Mouse (Mus musculus) ES-E14 (cell line): ENCODE results near the gene Siglecf. TPM values are rescaled to one million over a fixed set of nuclear protein-coding genes. Genes with fewer than 3 reads are reported as not detected.
A peak's percentile ranks its signal among the peaks of the same experiment; 100 is the strongest.

ENCODE experiments used
- DNase-seq: peaks from one replicate; pipeline ENCODE4 v3.0.0-alpha.2; 2013; ENCODE audit warnings: low read depth, low spot score
- H3K27ac ChIP-seq: 2 replicates; pipeline ENCODE4 v1.5.1; 2012; ENCODE audit warnings: low read depth, mild to moderate bottlenecking, low read length, moderate library complexity, mixed read lengths; ENCODE audit not compliant: poor library complexity, insufficient read depth, severe bottlenecking
- H3K36me3 ChIP-seq: 2 replicates; pipeline ENCODE4 v1.6.1; 2012; ENCODE audit warnings: mild to moderate bottlenecking, low read length, moderate library complexity, mixed read lengths; ENCODE audit not compliant: control insufficient read depth, poor library complexity, insufficient read depth, severe bottlenecking
- H3K4me1 ChIP-seq, 2 experiments: fragments of 150-350 bp in 1 of 2; sonication (generic) in 1 of 2; 2 replicates each; pipeline ENCODE4 v1.6.1; 2012; ENCODE audit warnings: low read length in 2 of 2, mild to moderate bottlenecking in 1 of 2, mixed read lengths in 1 of 2; ENCODE audit not compliant: control insufficient read depth in 2 of 2, insufficient read depth in 2 of 2, poor library complexity in 1 of 2
- H3K4me3 ChIP-seq, 2 experiments: fragments of 150-350 bp in 1 of 2; sonication (generic) in 1 of 2; 2 replicates each; pipeline ENCODE4 v1.5.1; 2012; ENCODE audit warnings: low read length in 2 of 2, low read depth in 1 of 2, mild to moderate bottlenecking in 1 of 2, mixed read lengths in 1 of 2; ENCODE audit not compliant: insufficient read depth in 1 of 2, poor library complexity in 1 of 2, severe bottlenecking in 1 of 2
- H3K9ac ChIP-seq: 2 replicates; pipeline ENCODE4 v1.6.1; 2012; ENCODE audit warnings: low read depth, mild to moderate bottlenecking, low read length, mixed read lengths; ENCODE audit not compliant: poor library complexity, insufficient read depth, severe bottlenecking
- H3K9me3 ChIP-seq: fragments of 150-350 bp; sonication (generic); 2 replicates; pipeline ENCODE4 v1.6.1; 2012; ENCODE audit warnings: low read depth, mild to moderate bottlenecking, low read length; ENCODE audit not compliant: control insufficient read depth, insufficient read depth
- CHD2 ChIP-seq: IDR thresholded peaks from 2 replicates; pipeline ENCODE4 v1.6.1; 2014; ENCODE audit warnings: mild to moderate bottlenecking, low read depth, low read length, inconsistent platforms
- HCFC1 ChIP-seq: IDR thresholded peaks from 2 replicates; pipeline ENCODE4 v1.6.1; 2012; ENCODE audit warnings: low read length, inconsistent platforms, borderline replicate concordance; ENCODE audit not compliant: insufficient read depth
- MAFK ChIP-seq: IDR thresholded peaks from 2 replicates; pipeline ENCODE4 v1.6.1; 2014; ENCODE audit warnings: mild to moderate bottlenecking, low read depth, low read length, inconsistent platforms; ENCODE audit not compliant: insufficient read depth
- ZC3H11A ChIP-seq: IDR thresholded peaks from 2 replicates; pipeline ENCODE4 v1.6.1; 2012; ENCODE audit warnings: low read depth, mild to moderate bottlenecking, inconsistent platforms, low read length, borderline replicate concordance
- ZNF384 ChIP-seq: IDR thresholded peaks from 2 replicates; pipeline ENCODE4 v1.6.1; 2012; ENCODE audit warnings: low read depth, low read length, inconsistent platforms
- in situ Hi-C, 2 experiments: fragments of 600-800 bp; cut with MboI; formaldehyde crosslinking; loops; one replicate each; pipeline ENCODE4 v1.15.1; 2025; ENCODE audit warnings: low sequenced_read_pairs in 2 of 2, inconsistent platforms in 1 of 2; ENCODE audit not compliant: unreplicated experiment in 2 of 2
- total RNA-seq: library from RNA; depleted of rRNA; stranded (reverse); fragments of 300-350 nt; gene quantifications from 2 replicates; pipeline ENCODE4 v1.2.3, GENCODE M21; 2012; rRNA removed

Gene Siglecf
- 0.49 and 1.1 TPM in 2 replicates for total RNA-seq

GRCm38 (mm10) chr7:43351154-43351553 lies at the start of gene Siglecf:
Gene Siglecf, plus strand, starts transcription at chr7:43351341.
- DNase-seq, result no peak
- no peak within 1 kb of the TSS for H3K27ac ChIP-seq
- no peaks in the 10 kb centered on the region for H3K36me3 ChIP-seq
- H3K9me3 ChIP-seq, result no peaks in the 10 kb centered on the region
- H3K4me1 ChIP-seq, result peaks cover 2 to 31% of the 10 kb centered on the region in 2 experiments
- TF ChIP-seq ZNF384 (no peak), MAFK (no peak)
- in situ Hi-C loops, result no loop called here
- H3K4me3 ChIP-seq, result no peak within 1 kb of the TSS
- H3K9ac ChIP-seq, result no peak within 1 kb of the TSS

DNA sequence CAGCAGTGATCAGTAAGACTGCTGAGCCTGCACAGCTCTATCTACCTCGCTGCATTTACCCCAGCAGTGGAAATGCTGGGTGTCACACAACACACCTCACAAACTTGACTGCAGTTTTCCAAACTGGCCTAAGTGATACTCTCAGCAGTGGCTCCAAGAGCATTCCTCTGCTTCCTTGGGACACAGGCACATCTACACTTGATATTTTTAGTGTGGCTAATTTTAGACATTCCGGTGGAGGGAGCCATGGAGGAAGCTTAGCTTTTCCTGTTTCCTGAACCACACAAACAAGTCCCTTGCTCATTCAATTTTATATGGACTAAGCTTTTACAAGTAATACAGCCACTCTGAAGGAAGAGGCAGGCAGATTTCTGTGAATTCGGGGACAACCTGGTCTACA lies 45.9 kb upstream of the Siglecf start:
- Histone ChIP-seq H3K4me1 (no peaks in the 10 kb centered on the region), H3K27ac (no peak overlapping the region), H3K9ac (no peak overlapping the region), H3K9me3 (no peaks in the 10 kb centered on the region), H3K4me3 (no peak overlapping the region), H3K36me3 (peaks cover 3% of the 10 kb centered on the region; the same call in 1 of the 2 replicates)
- in situ Hi-C loops, result no loop called here
- no peak for DNase-seq
- TF ChIP-seq ZNF384 (no peak), CHD2 (no peak), HCFC1 (no peak), ZC3H11A (no peak), MAFK (no peak)

DNA sequence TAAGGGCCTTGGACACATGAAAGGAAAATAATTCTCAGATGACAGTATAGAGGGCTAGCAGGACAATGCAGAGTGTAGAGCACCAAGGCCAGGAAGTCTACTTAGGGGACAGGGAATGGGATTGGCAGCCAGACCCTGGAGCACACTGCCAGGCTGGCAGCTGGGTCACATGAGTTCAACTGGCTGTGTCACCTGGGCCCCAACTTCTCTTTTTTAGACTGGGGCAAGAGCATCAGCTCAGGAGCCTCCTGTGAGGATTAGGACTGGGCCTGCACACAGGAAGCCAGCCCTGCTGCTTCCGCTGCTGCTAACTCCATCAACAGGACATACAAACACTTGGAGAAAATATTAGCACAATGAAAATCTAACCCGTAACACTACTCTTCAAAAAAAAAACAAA lies 42.1 kb upstream of the Siglecf start:
- H3K27ac ChIP-seq, result no peak overlapping the region
- in situ Hi-C loops, result no loop called here
- no peak overlapping the region for H3K4me3 ChIP-seq
- peaks cover 3% of the 10 kb centered on the region in 2 experiments; a peak in 1 of 4 replicates for H3K4me1 ChIP-seq
- TF ChIP-seq ZC3H11A (no peak), HCFC1 (no peak), CHD2 (no peak), ZNF384 (no peak), MAFK (no peak)
- no peaks in the 10 kb centered on the region; the same call in 1 of the 2 replicates for H3K36me3 ChIP-seq
- no peaks in the 10 kb centered on the region for H3K9me3 ChIP-seq
- no peak for DNase-seq
- no peak overlapping the region for H3K9ac ChIP-seq

GRCm38 (mm10) chr7:43311632-43312031 lies 39.5 kb upstream of the Siglecf start:
- Histone ChIP-seq H3K9ac (no peak overlapping the region), H3K4me1 (peaks cover 3% of the 10 kb centered on the region in 2 experiments; a peak in 1 of 4 replicates), H3K36me3 (no peaks in the 10 kb centered on the region), H3K4me3 (peak overlapping the region in 1 of 2 experiments; percentile 88; a peak in 1 of 4 replicates), H3K9me3 (no peaks in the 10 kb centered on the region), H3K27ac (no peak overlapping the region)
- DNase-seq, result no peak
- TF ChIP-seq ZNF384 (no peak), CHD2 (no peak), MAFK (no peak), ZC3H11A (no peak), HCFC1 (no peak)
- in situ Hi-C loops, result no loop called here
